Mouse (Mus musculus) central nervous system, embryonic 18 days (tissue): Measurements from ENCODE around the gene Hfe. TPM values are rescaled to one million over a fixed set of nuclear protein-coding genes. Genes with fewer than 3 reads are reported as not detected.

ENCODE experiments used
- polyA plus RNA-seq: library from polyadenylated mRNA; depleted of rRNA; stranded (reverse); fragments of >200 nt; gene quantifications from 2 replicates; pipeline ENCODE4 v1.2.3, GENCODE M21; 2012; rRNA removed

Hfe gene
- 1.5 and 2.0 TPM in 2 replicates for polyA plus RNA-seq

DNA sequence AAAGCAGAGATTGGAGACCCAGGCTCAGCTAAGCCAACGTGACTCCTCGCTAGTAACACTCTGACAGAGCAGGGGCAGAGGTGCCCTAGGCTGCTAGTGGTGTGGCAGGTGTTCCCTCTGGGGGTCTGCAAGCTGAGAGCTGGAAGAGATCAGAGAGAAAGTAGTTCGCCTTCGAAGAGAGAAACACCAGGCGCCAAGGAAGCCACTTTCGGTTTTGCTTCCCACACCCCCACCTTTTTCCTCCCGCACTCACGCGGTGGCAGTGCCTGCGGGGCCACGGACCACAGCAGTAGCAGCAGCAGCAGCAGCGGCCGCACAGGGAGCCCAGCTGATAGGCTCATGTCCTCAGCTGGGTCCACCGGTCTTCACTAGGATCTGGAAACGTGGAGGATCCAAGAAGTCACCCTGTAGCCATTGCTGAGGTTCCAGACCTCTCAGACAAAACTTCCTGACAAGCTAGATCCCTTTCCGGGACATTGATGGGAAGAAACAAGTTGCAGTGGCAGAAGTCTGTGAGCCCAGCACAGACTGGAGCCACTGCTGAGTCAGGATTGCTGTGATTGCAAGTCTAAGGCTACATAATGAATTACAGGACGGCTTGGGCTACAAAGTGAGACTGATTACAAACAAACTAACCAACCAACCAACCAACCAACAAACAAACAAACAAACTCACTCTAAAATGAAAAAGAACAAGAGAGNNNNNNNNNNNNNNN, at the start of gene Hfe:
Gene Hfe, minus strand, starts transcription at position 481 of the 716 bp plus-strand sequence.

DNA sequence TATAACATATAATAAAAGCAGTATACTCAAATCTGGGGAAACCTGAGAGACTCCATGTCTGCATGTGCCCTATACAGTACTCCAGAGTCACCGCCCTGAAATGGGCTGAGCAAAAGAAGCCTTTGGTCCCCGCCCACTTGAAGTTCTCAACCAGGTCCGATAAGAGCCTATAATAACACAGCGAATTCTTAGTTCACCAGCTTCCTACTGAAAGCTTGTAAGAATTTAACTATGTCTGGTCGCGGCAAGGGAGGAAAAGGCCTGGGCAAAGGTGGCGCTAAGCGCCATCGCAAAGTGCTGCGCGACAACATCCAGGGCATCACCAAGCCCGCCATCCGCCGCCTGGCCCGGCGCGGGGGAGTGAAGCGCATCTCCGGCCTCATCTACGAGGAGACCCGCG, 46.1 kb upstream of the Hfe start, which contains the start of gene Hist1h4b:
Gene Hist1h4b, plus strand, starts transcription at position 224 of the 400 bp plus-strand sequence.

DNA sequence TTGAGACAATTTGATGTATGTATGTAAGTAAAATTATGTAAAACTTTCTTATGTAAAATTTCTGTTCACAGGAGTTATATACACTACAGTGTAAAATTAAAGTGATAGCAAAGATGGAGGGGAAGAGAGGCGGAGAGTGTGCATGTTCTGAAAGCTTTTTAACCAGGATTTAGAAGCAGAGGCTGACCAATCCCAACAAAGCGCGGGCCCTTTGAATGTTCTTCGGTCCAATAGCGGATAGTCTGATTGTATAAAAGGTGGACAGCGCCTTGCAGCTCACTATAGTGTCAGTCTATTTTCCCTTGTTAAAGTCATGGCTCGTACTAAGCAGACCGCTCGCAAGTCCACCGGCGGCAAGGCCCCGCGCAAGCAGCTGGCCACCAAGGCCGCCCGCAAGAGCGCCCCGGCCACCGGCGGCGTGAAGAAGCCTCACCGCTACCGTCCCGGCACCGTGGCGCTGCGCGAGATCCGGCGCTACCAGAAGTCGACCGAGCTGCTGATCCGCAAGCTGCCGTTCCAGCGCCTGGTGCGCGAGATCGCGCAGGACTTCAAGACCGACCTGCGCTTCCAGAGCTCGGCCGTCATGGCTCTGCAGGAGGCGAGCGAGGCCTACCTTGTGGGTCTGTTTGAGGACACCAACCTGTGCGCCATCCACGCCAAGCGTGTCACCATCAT, 41.5 kb upstream of the Hfe start, which contains the start of gene Hist1h3b:
Gene Hist1h3b, plus strand, starts transcription at position 201 of the 675 bp plus-strand sequence.

DNA sequence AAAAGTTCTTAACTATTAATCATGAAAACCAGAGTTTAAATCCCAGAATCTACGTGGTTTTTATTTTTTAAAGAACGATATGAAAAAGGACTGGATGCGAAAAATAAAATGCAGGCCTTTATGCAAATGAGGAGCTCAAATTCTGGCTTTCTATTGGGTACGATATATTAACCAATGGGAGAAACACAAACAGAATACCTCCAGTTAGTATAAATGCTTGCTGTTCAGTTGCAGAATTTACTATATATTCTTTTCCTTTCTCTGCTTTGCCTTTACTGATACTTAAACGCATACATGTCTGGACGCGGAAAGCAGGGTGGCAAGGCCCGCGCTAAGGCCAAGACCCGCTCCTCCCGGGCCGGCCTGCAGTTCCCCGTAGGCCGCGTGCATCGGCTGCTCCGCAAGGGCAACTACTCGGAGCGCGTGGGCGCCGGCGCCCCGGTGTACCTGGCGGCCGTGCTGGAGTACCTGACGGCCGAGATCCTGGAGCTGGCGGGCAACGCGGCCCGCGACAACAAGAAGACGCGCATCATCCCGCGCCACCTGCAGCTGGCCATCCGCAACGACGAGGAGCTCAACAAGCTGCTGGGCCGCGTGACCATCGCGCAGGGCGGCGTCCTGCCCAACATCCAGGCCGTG, 40.3 kb upstream of the Hfe start, which contains the start of gene Hist1h2ab:
Gene Hist1h2ab, plus strand, starts transcription at position 288 of the 639 bp plus-strand sequence.

DNA sequence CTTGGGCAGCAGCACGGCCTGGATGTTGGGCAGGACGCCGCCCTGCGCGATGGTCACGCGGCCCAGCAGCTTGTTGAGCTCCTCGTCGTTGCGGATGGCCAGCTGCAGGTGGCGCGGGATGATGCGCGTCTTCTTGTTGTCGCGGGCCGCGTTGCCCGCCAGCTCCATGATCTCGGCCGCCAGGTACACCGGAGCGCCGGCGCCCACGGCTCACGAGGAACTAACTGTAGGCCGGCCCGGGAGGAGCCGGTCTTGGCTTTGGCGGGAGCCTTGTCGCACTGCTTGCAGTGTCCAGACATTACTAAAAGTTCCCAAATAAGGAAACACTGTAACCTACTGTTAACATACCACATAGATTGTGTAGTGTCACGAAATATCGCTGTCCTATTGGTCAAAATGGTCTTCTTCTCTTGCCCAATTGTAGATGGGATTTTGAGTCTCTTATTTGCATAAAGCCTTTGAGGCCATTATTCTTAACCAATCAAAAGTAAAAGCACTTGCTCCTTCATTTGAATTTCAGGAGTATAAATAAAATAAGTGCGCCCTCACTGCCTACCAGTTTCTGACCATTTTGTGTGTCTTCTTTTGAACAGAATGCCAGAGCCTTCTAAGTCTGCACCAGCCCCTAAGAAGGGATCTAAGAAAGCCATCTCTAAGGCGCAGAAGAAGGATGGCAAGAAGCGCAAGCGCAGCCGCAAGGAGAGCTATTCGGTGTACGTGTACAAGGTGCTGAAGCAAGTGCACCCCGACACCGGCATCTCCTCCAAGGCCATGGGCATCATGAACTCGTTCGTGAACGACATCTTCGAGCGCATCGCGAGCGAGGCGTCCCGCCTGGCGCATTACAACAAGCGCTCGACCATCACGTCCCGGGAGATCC, 35.8 kb upstream of the Hfe start, which contains the start of gene Hist1h2bb:
Gene Hist1h2bb, plus strand, starts transcription at position 534 of the 880 bp plus-strand sequence.

DNA sequence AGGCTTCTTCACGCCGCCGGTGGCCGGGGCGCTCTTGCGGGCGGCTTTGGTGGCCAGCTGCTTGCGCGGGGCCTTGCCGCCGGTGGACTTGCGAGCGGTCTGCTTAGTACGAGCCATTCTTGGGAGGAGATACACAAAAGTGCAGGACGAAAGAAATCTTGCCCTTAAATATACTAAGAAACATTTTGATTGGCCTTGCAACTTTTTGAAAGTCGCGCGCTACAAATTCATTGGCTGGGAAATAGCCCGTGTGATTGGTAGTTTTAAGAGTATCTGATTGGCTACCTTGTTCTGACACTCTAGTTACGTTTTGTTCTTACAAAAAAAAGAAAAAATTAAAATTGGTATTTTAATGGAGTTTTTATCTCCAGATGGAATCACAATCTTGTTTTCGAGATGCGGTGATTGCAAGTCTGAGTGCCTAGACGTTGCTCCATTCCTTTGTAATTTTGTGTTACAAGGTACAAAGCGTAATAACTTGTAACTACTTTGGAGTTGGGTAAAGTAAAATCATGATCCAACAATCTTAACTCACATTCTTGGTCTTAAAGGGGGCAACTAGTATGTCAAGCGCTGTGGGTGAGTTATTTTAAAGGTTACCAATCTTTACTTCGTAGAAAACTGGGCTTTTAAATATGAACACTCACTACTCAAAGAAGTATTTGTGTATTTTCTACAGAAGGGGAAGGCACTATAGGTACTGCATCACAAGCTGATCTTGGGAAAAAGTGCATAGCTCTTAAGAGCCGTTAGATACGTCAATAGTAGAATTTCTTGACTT, 34.9 kb upstream of the Hfe start, which contains the start of gene Hist1h3c:
Gene Hist1h3c, minus strand, starts transcription at position 222 of the 781 bp plus-strand sequence.

DNA sequence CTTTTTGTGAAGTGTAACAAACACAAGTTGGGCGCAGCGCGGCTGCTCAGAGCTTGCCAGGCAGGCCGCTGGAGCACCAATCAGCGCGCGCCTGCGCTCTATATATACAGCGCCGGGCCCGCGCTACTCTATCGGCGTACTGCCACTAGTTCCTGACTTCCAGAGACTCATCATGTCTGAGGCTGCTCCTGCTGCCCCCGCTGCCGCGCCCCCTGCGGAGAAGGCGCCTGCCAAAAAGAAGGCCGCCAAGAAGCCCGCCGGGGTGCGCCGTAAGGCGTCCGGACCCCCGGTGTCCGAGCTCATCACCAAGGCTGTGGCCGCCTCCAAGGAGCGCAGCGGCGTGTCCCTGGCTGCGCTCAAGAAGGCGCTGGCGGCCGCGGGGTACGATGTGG, 28.0 kb upstream of the Hfe start, which contains the start of gene Hist1h1c:
Gene Hist1h1c, plus strand, starts transcription at position 132 of the 392 bp plus-strand sequence.

DNA sequence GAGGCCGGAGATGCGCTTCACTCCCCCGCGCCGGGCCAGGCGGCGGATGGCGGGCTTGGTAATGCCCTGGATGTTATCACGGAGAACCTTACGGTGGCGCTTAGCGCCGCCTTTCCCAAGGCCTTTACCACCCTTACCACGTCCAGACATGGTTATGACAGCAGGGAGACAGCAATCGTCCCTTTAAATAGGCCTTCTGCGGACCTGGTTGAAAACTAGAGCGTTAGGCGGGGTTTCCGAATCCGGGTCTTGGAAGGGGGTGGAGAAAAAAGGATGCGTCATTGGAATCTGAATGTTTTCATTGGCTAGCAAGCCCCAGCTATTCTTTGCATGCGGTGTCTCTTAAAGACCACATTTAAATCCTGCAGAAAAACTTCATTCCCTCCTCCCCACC, 12.4 kb downstream of the Hfe start, which contains the start of gene Hist1h4c:
Gene Hist1h4c, minus strand, starts transcription at position 155 of the 394 bp plus-strand sequence.

DNA sequence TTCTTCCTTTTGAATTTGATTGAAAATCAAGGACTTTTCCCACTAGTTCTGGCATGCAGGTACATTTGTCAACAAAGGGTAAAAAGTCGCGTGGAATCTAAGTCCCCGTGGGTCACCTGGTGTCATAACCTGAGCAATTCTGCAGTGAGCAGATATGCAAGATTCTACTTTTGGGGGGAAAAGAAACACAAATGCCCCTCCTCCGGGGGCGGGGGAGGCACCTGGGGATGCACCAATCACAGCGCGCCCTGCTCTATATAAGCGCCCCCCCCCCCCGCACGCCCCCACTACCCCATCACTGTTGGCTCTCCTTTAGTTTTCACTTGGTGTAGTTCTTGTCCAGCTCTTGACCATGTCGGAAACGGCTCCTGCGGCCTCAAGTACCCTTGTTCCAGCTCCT, 15.1 kb downstream of the Hfe start, which contains the start of gene Hist1h1t:
Gene Hist1h1t, plus strand, starts transcription at position 301 of the 400 bp plus-strand sequence.

DNA sequence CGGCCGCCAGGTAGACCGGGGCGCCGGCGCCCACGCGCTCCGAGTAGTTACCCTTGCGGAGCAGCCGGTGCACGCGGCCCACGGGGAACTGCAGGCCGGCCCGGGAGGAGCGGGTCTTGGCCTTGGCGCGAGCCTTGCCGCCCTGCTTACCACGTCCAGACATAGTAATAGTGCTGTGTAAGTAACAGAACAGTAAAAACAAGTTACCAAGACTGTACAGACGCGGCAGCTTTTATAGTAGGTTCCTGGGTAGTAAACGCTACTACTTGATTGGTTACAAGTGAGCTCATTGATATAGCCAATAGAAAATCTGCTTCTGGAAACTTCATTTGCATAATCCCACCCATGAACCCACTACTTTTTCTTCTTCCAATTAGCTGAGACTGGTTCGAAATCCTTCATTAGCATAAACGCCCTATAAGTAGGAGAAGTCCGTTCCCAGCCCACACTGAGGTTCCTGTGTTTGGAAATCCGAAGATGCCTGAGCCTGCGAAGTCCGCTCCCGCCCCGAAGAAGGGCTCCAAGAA, 26.8 kb downstream of the Hfe start, which contains the start of the genes Hist1h2ac and Hist1h2bc:
Gene Hist1h2ac, minus strand, starts transcription at position 194 of the 527 bp plus-strand sequence.
Gene Hist1h2bc, plus strand, starts transcription at position 445 of the 527 bp plus-strand sequence.

Other genes starting within 250 kb of the Hfe start
- 0.09 and 0.12 TPM in 2 replicates for gene Btn1a1, start 245.0 kb downstream of the Hfe start, polyA plus RNA-seq
- 0.06 and 0.07 TPM in 2 replicates for gene Btn2a2, start 222.0 kb downstream of the Hfe start, polyA plus RNA-seq
- gene Hist1h4h, start 179.8 kb downstream of the Hfe start, polyA plus RNA-seq: 10.2 and 10.6 TPM in 2 replicates
- gene Hist1h2af, start 176.9 kb downstream of the Hfe start, polyA plus RNA-seq: 47.4 and 62.7 TPM in 2 replicates
- 2.2 and 4.8 TPM in 2 replicates for gene Hist1h3g, start 175.4 kb downstream of the Hfe start, polyA plus RNA-seq
- gene Hist1h2bh, start 167.5 kb downstream of the Hfe start, polyA plus RNA-seq: 0.52 and 0.80 TPM in 2 replicates
- gene Hist1h3f, start 166.8 kb downstream of the Hfe start, polyA plus RNA-seq: 0.48 and 0.52 TPM in 2 replicates
- 4.7 and 5.8 TPM in 2 replicates for gene Hist1h4f, start 159.2 kb downstream of the Hfe start, polyA plus RNA-seq
- gene Hist1h1d, start 157.6 kb downstream of the Hfe start, polyA plus RNA-seq: 0.14 and 0.15 TPM in 2 replicates
- gene Hist1h3e, start 148.5 kb downstream of the Hfe start, polyA plus RNA-seq: 5.6 and 7.2 TPM in 2 replicates
- gene Hist1h2ae, start 139.6 kb downstream of the Hfe start, polyA plus RNA-seq: 4.4 and 4.5 TPM in 2 replicates
- 7.1 and 9.6 TPM in 2 replicates for gene Hist1h2bg, start 139.5 kb downstream of the Hfe start, polyA plus RNA-seq
- gene Hist1h2bf, start 136.7 kb downstream of the Hfe start, polyA plus RNA-seq: 2.3 and 2.6 TPM in 2 replicates
- 1.6 and 1.8 TPM in 2 replicates for gene Hist1h2ad, start 136.5 kb downstream of the Hfe start, polyA plus RNA-seq
- gene Hist1h3d, start 135.1 kb downstream of the Hfe start, polyA plus RNA-seq: 4.3 and 5.6 TPM in 2 replicates
- 1.9 and 2.8 TPM in 2 replicates for gene Hist1h4d, start 129.3 kb downstream of the Hfe start, polyA plus RNA-seq
- 1.2 and 1.5 TPM in 2 replicates for gene Hist1h2be, start 89.7 kb downstream of the Hfe start, polyA plus RNA-seq
- gene Hist1h1e, start 88.3 kb downstream of the Hfe start, polyA plus RNA-seq: 1.8 and 1.9 TPM in 2 replicates
- 0.62 and 0.67 TPM in 2 replicates for gene Hist1h2ac, start 26.9 kb downstream of the Hfe start, polyA plus RNA-seq
- gene Hist1h2bc, start 26.7 kb downstream of the Hfe start, polyA plus RNA-seq: 32.4 and 40.3 TPM in 2 replicates
- gene Hist1h1t, start 15.0 kb downstream of the Hfe start, polyA plus RNA-seq: not detected in 2 replicates
- gene Hist1h4c, start 12.4 kb downstream of the Hfe start, polyA plus RNA-seq: 2.6 and 3.4 TPM in 2 replicates
- gene Hist1h1c, start 28.0 kb upstream of the Hfe start, polyA plus RNA-seq: 12.8 and 15.6 TPM in 2 replicates
- 3.9 and 4.1 TPM in 2 replicates for gene Hist1h3c, start 34.7 kb upstream of the Hfe start, polyA plus RNA-seq
- 1.9 and 2.7 TPM in 2 replicates for gene Hist1h2bb, start 35.9 kb upstream of the Hfe start, polyA plus RNA-seq
- 6.3 and 6.8 TPM in 2 replicates for gene Hist1h2ab, start 40.3 kb upstream of the Hfe start, polyA plus RNA-seq
- 7.5 and 8.8 TPM in 2 replicates for gene Hist1h3b, start 41.4 kb upstream of the Hfe start, polyA plus RNA-seq
- 4.9 and 7.8 TPM in 2 replicates for gene Hist1h4b, start 46.2 kb upstream of the Hfe start, polyA plus RNA-seq
- gene Hist1h4a, start 50.4 kb upstream of the Hfe start, polyA plus RNA-seq: 2.3 and 3.4 TPM in 2 replicates
- 5.1 and 5.4 TPM in 2 replicates for gene Hist1h3a, start 51.5 kb upstream of the Hfe start, polyA plus RNA-seq
- 0.66 and 1.8 TPM in 2 replicates for gene Hist1h1a, start 52.8 kb upstream of the Hfe start, polyA plus RNA-seq
- gene Trim38, start 59.1 kb upstream of the Hfe start, polyA plus RNA-seq: 0.04 TPM in 1 of 2 replicates, not detected in the other
- gene Slc17a2, start 96.1 kb upstream of the Hfe start, polyA plus RNA-seq: 0.01 TPM in 1 of 2 replicates, not detected in the other
- gene Slc17a3, start 128.6 kb upstream of the Hfe start, polyA plus RNA-seq: 0.01 and 0.05 TPM in 2 replicates
- 0.03 TPM in 1 of 2 replicates, not detected in the other for gene Slc17a1, start 156.9 kb upstream of the Hfe start, polyA plus RNA-seq
- not detected in 2 replicates for gene Slc17a4, start 204.2 kb upstream of the Hfe start, polyA plus RNA-seq
- gene Hist1h2ba, start 223.3 kb upstream of the Hfe start, polyA plus RNA-seq: not detected in 2 replicates
- not detected in 2 replicates for gene Hist1h2aa, start 223.6 kb upstream of the Hfe start, polyA plus RNA-seq